Mouse (Mus musculus): ENCODE data around the gene Cyb561d2. TPM values are rescaled to one million over a fixed set of nuclear protein-coding genes. Genes with fewer than 3 reads are reported as not detected.

Gene Cyb561d2
- total and polyA plus RNA-seq, 3 experiments = 37.8 to 38.1 TPM; not detected in 1

DNA sequence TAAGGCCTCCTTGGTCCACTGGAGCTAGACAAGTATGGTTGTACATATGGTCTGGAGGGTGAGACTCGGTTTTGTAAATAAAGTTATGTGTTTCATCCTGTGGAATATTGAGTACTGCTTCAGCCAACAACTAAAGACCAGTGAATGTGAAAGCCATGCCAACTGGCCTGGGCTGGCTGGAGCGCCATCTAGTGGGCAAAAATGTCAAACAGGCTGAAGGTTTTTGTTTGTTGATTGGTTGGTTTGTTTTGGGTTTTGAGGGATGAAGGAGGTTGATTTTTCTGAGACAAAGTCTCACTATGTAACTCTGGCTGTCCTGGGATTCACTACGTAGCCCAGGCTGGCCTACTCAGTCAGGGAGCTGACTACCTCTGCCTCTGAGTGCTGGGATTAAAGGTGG is 3.6 kb upstream of the Cyb561d2 start:
- no peaks in the 10 kb centered on the region for H3K27me3 ChIP-seq (ENCODE audit: control insufficient read depth in 1 of 2, insufficient read depth in 2 of 2, low read length in 2 of 2)
- H3K9me3 ChIP-seq (replicated peaks; ENCODE audit: insufficient read depth, low read length) = no peaks in the 10 kb centered on the region
- DNase-seq (ENCODE audit: low read depth, low spot score) = peak; percentile 80
- peaks cover 0 to 2% of the 10 kb centered on the region in 2 experiments; a peak in 1 of 4 replicates for H3K36me3 ChIP-seq (ENCODE audit: control insufficient read depth in 1 of 2, insufficient read depth in 2 of 2, low read length in 2 of 2)
- peaks cover 4% of the 10 kb centered on the region; the same call in 1 of the 2 replicates for H3K79me2 ChIP-seq (ENCODE audit: control insufficient read depth, insufficient read depth, low read length, poor library complexity)
- TF ChIP-seq HCFC1 (IDR thresholded peaks at IDR 0.05; ENCODE audit: low read depth, low read length) = 0 out of 2 replicates have a peak, but pooled peaks have one; percentile 21
- TF ChIP-seq MYC (IDR thresholded peaks at IDR 0.05; ENCODE audit: low read depth, low read length) = no peak
- peak; percentile 42 for TF ChIP-seq RAD21 (IDR thresholded peaks at IDR 0.05; ENCODE audit: low read depth, low read length)
- TF ChIP-seq ZC3H11A (IDR thresholded peaks at IDR 0.05; ENCODE audit: low read depth, low read length) = 0 out of 2 replicates have a peak, but pooled peaks have one; percentile 5
- peak; percentile 85 to 97 (median 93) for TF ChIP-seq CTCF (IDR thresholded peaks at IDR 0.05 in 2 of 3, conservative IDR thresholded peaks at IDR 0.05 in 1 of 3; ENCODE audit: control insufficient read depth in 1 of 3, insufficient read depth in 1 of 3, low read depth in 2 of 3, low read length in 3 of 3, poor library complexity in 1 of 3, severe bottlenecking in 1 of 3)
- TF ChIP-seq ZKSCAN1 (IDR thresholded peaks at IDR 0.05; ENCODE audit: low read depth, low read length) = no peak
- peak; percentile 28; the same call in 1 of the 2 replicates for TF ChIP-seq SIN3A (IDR thresholded peaks at IDR 0.05; ENCODE audit: low read length)
- peak; percentile 56 for TF ChIP-seq SMC3 (IDR thresholded peaks at IDR 0.05; ENCODE audit: low read depth, low read length)
- TF ChIP-seq ETS1 (IDR thresholded peaks at IDR 0.05; ENCODE audit: low read depth, low read length) = no peak
- H3K27ac ChIP-seq (ENCODE audit: control insufficient read depth, low read depth, low read length) = no peak overlapping the region
- peaks cover 0 to 8% of the 10 kb centered on the region in 2 experiments; a peak in 1 of 4 replicates for H3K4me1 ChIP-seq (ENCODE audit: control insufficient read depth in 1 of 2, insufficient read depth in 2 of 2, low read length in 2 of 2)
- H3K4me3 ChIP-seq (ENCODE audit: control insufficient read depth in 1 of 2, insufficient read depth in 1 of 2, low read depth in 2 of 2, low read length in 2 of 2) = no peak overlapping the region
- no peak overlapping the region for H3K9ac ChIP-seq (ENCODE audit: control insufficient read depth, low read depth, low read length, poor library complexity, severe bottlenecking)

DNA sequence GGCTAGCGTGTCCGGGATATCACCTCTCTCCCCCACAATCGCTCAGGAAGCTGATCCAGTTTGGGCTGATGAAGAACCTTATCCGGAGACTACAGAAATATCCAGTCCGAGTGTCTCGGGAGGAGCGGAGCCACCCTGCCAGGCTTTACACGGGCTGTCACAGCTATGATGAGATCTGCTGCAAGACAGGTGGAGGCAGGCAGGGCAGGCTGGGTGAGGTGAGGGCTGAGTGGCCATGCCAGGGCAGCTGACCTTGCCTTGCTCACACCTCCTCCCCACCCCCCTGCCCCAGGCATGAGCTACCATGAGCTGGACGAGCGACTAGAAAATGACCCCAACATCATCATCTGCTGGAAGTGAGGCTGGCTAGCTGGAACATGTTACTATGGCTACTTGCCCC is 3.2 kb upstream of the Cyb561d2 start:
- Histone ChIP-seq H3K27me3 (ENCODE audit: control insufficient read depth in 1 of 2, insufficient read depth in 2 of 2, low read length in 2 of 2) (no peaks in the 10 kb centered on the region), H3K4me3 (ENCODE audit: control insufficient read depth in 1 of 2, insufficient read depth in 1 of 2, low read depth in 2 of 2, low read length in 2 of 2) (no peak overlapping the region), H3K79me2 (ENCODE audit: control insufficient read depth, insufficient read depth, low read length, poor library complexity) (peaks cover 4% of the 10 kb centered on the region; the same call in 1 of the 2 replicates), H3K27ac (ENCODE audit: control insufficient read depth, low read depth, low read length) (no peak overlapping the region), H3K9me3 (replicated peaks; ENCODE audit: insufficient read depth, low read length) (no peaks in the 10 kb centered on the region), H3K36me3 (ENCODE audit: control insufficient read depth in 1 of 2, insufficient read depth in 2 of 2, low read length in 2 of 2) (peaks cover 0 to 2% of the 10 kb centered on the region in 2 experiments; a peak in 1 of 4 replicates), H3K4me1 (ENCODE audit: control insufficient read depth in 1 of 2, insufficient read depth in 2 of 2, low read length in 2 of 2) (peaks cover 0 to 8% of the 10 kb centered on the region in 2 experiments; a peak in 1 of 4 replicates), H3K9ac (ENCODE audit: control insufficient read depth, low read depth, low read length, poor library complexity, severe bottlenecking) (no peak overlapping the region)
- no peak for TF ChIP-seq NRF1 (IDR thresholded peaks at IDR 0.05; ENCODE audit: insufficient read depth, low read depth, low read length, poor library complexity, severe bottlenecking)
- no peak for DNase-seq (ENCODE audit: low read depth, low spot score)

DNA sequence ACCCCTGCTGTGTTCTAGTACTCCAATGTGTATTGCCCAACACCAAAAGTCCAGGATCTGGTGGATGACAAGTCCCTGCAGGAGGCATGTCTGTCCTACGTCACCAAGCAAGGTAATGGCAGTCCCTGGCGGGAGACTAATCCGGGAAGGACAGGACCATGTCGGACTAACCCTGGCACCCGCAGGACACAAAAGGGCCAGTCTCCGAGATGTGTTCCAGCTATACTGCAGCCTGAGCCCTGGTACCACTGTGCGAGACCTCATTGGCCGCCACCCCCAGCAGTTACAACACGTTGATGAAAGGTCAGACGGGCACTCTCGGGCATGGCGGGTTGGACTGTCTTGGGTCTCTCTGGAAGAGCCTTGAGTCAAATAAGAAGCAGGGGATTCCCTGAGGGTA is 2.7 kb upstream of the Cyb561d2 start:
- DNase-seq (ENCODE audit: low read depth, low spot score) = no peak
- no peak overlapping the region for H3K27ac ChIP-seq (ENCODE audit: control insufficient read depth, low read depth, low read length)

More for the DNA sequence above, 2.7 kb upstream of the Cyb561d2 start:
- H3K4me1 ChIP-seq (ENCODE audit: control insufficient read depth in 1 of 2, insufficient read depth in 2 of 2, low read length in 2 of 2) = peaks cover 0 to 8% of the 10 kb centered on the region in 2 experiments; a peak in 1 of 4 replicates
- H3K36me3 ChIP-seq (ENCODE audit: control insufficient read depth in 1 of 2, insufficient read depth in 2 of 2, low read length in 2 of 2) = peaks cover 0 to 2% of the 10 kb centered on the region in 2 experiments; a peak in 1 of 4 replicates
- H3K9me3 ChIP-seq (replicated peaks; ENCODE audit: insufficient read depth, low read length) = no peaks in the 10 kb centered on the region
- no peaks in the 10 kb centered on the region for H3K27me3 ChIP-seq (ENCODE audit: control insufficient read depth in 1 of 2, insufficient read depth in 2 of 2, low read length in 2 of 2)
- no peak overlapping the region for H3K4me3 ChIP-seq (ENCODE audit: control insufficient read depth in 1 of 2, insufficient read depth in 1 of 2, low read depth in 2 of 2, low read length in 2 of 2)
- TF ChIP-seq EP300 (IDR thresholded peaks at IDR 0.05; ENCODE audit: low read depth in 1 of 2, low read length in 2 of 2) (no peak), BHLHE40 (IDR thresholded peaks at IDR 0.05; ENCODE audit: borderline replicate concordance, low read depth, low read length) (no peak), TAL1 (IDR thresholded peaks at IDR 0.05; ENCODE audit: low read length) (no peak), KAT2A (conservative IDR thresholded peaks at IDR 0.05; ENCODE audit: low read depth, low read length) (no peak), ETS1 (IDR thresholded peaks at IDR 0.05; ENCODE audit: low read depth, low read length) (no peak)
- peaks cover 4% of the 10 kb centered on the region; the same call in 1 of the 2 replicates for H3K79me2 ChIP-seq (ENCODE audit: control insufficient read depth, insufficient read depth, low read length, poor library complexity)
- no peak overlapping the region for H3K9ac ChIP-seq (ENCODE audit: control insufficient read depth, low read depth, low read length, poor library complexity, severe bottlenecking)

All from MEL (cell line).